Mouse (Mus musculus): Measurements from ENCODE around the gene Pard3b. TPM values are rescaled to one million over a fixed set of nuclear protein-coding genes. Genes with fewer than 3 reads are reported as not detected.
"Not testable (repeated sequence)": the region's sequence is repeated elsewhere in the genome, so short reads cannot be mapped to it uniquely, and the experiment has no call there.

The Pard3b gene
- polyA plus RNA-seq, 1 experiment from 2014 or later: 2.3 TPM

GRCm38 (mm10) chr1:62598551-62598950 lies 959.9 kb downstream of the Pard3b start:
- Histone ChIP-seq H3K4me1 (ENCODE audit: control insufficient read depth, low read depth, low read length) (no peaks in the 10 kb centered on the region), H3K36me3 (ENCODE audit: control insufficient read depth, insufficient read depth) (no peaks in the 10 kb centered on the region), H3K27me3 (ENCODE audit: control insufficient read depth, insufficient read depth, low read depth, low read length) (no peaks in the 10 kb centered on the region), H3K9me3 (replicated peaks; ENCODE audit: control insufficient read depth, low read length) (no peaks in the 10 kb centered on the region), H3K9ac (ENCODE audit: low read depth, low read length) (no peak overlapping the region), H3K4me3 (ENCODE audit: low read depth, low read length) (no peak overlapping the region), H3K4me2 (ENCODE audit: low read depth, low read length) (no peak overlapping the region), H3K27ac (ENCODE audit: low read length) (no peak overlapping the region)
- WGBS (ENCODE audit: insufficient replicate concordance): 70% methylated on average over 5 of the region's 5 CpGs
- no peak for ATAC-seq (ENCODE audit: low read depth)

GRCm38 (mm10) chr1:62604644-62605043 lies 966.0 kb downstream of the Pard3b start:
- not testable (repeated sequence) for H3K4me1 ChIP-seq (ENCODE audit: control insufficient read depth, low read depth, low read length); H3K27ac ChIP-seq (ENCODE audit: low read length); ATAC-seq (ENCODE audit: low read depth); H3K36me3 ChIP-seq (ENCODE audit: control insufficient read depth, insufficient read depth); H3K4me2 ChIP-seq (ENCODE audit: low read depth, low read length); H3K27me3 ChIP-seq (ENCODE audit: control insufficient read depth, insufficient read depth, low read depth, low read length); H3K9ac ChIP-seq (ENCODE audit: low read depth, low read length); H3K9me3 ChIP-seq (replicated peaks; ENCODE audit: control insufficient read depth, low read length); H3K4me3 ChIP-seq (ENCODE audit: low read depth, low read length)
- WGBS (ENCODE audit: insufficient replicate concordance): 52% methylated on average over 1 of the region's 1 CpGs

GRCm38 (mm10) chr1:62618109-62618665 lies 979.6 kb downstream of the Pard3b start:
- Histone ChIP-seq H3K9me3 (replicated peaks; ENCODE audit: control insufficient read depth, low read length) (no peaks in the 10 kb centered on the region), H3K27me3 (ENCODE audit: control insufficient read depth, insufficient read depth, low read depth, low read length) (no peaks in the 10 kb centered on the region), H3K4me2 (ENCODE audit: low read depth, low read length) (no peak overlapping the region), H3K27ac (ENCODE audit: low read length) (no peak overlapping the region), H3K9ac (ENCODE audit: low read depth, low read length) (no peak overlapping the region), H3K36me3 (ENCODE audit: control insufficient read depth, insufficient read depth) (no peaks in the 10 kb centered on the region), H3K4me1 (ENCODE audit: control insufficient read depth, low read depth, low read length) (no peaks in the 10 kb centered on the region), H3K4me3 (ENCODE audit: low read depth, low read length) (no peak overlapping the region)
- no peak for ATAC-seq (ENCODE audit: low read depth)
- WGBS (ENCODE audit: insufficient replicate concordance): 57% methylated on average over 3 of the region's 3 CpGs

GRCm38 (mm10) chr1:62619456-62619855 lies 980.8 kb downstream of the Pard3b start:
- no peak for ATAC-seq (ENCODE audit: low read depth)
- Histone ChIP-seq H3K4me3 (ENCODE audit: low read depth, low read length) (no peak overlapping the region), H3K27ac (ENCODE audit: low read length) (no peak overlapping the region), H3K4me1 (ENCODE audit: control insufficient read depth, low read depth, low read length) (no peaks in the 10 kb centered on the region), H3K36me3 (ENCODE audit: control insufficient read depth, insufficient read depth) (no peaks in the 10 kb centered on the region), H3K9ac (ENCODE audit: low read depth, low read length) (no peak overlapping the region), H3K4me2 (ENCODE audit: low read depth, low read length) (no peak overlapping the region), H3K27me3 (ENCODE audit: control insufficient read depth, insufficient read depth, low read depth, low read length) (no peaks in the 10 kb centered on the region), H3K9me3 (replicated peaks; ENCODE audit: control insufficient read depth, low read length) (no peaks in the 10 kb centered on the region)
- WGBS (ENCODE audit: insufficient replicate concordance): 60% methylated on average over 5 of the region's 5 CpGs

- Histone ChIP-seq H3K4me1 (ENCODE audit: control insufficient read depth, low read depth, low read length) (no peaks in the 10 kb centered on the region), H3K9me3 (replicated peaks; ENCODE audit: control insufficient read depth, low read length) (no peaks in the 10 kb centered on the region), H3K4me3 (ENCODE audit: low read depth, low read length) (no peak overlapping the region), H3K27ac (ENCODE audit: low read length) (no peak overlapping the region), H3K36me3 (ENCODE audit: control insufficient read depth, insufficient read depth) (no peaks in the 10 kb centered on the region), H3K27me3 (ENCODE audit: control insufficient read depth, insufficient read depth, low read depth, low read length) (no peaks in the 10 kb centered on the region), H3K4me2 (ENCODE audit: low read depth, low read length) (no peak overlapping the region), H3K9ac (ENCODE audit: low read depth, low read length) (no peak overlapping the region)
- WGBS (ENCODE audit: insufficient replicate concordance): 61% methylated on average over 1 of the region's 1 CpGs
- no peak for ATAC-seq (ENCODE audit: low read depth)
These were observed 983.8 kb downstream of the Pard3b start for GRCm38 (mm10) chr1:62622447-62622846.

GRCm38 (mm10) chr1:62624166-62624565 lies 985.5 kb downstream of the Pard3b start:
- ATAC-seq (ENCODE audit: low read depth): no peak
- Histone ChIP-seq H3K4me3 (ENCODE audit: low read depth, low read length) (no peak overlapping the region), H3K4me1 (ENCODE audit: control insufficient read depth, low read depth, low read length) (no peaks in the 10 kb centered on the region), H3K9me3 (replicated peaks; ENCODE audit: control insufficient read depth, low read length) (no peaks in the 10 kb centered on the region), H3K9ac (ENCODE audit: low read depth, low read length) (no peak overlapping the region), H3K4me2 (ENCODE audit: low read depth, low read length) (no peak overlapping the region), H3K27me3 (ENCODE audit: control insufficient read depth, insufficient read depth, low read depth, low read length) (no peaks in the 10 kb centered on the region), H3K36me3 (ENCODE audit: control insufficient read depth, insufficient read depth) (no peaks in the 10 kb centered on the region), H3K27ac (ENCODE audit: low read length) (no peak overlapping the region)
- WGBS (ENCODE audit: insufficient replicate concordance): 54% methylated on average over 2 of the region's 2 CpGs

- no peaks in the 10 kb centered on the region for H3K4me1 ChIP-seq (ENCODE audit: control insufficient read depth, low read depth, low read length)
These were observed 986.2 kb downstream of the Pard3b start for GRCm38 (mm10) chr1:62624836-62625235.

GRCm38 (mm10) chr1:62625332-62625731 lies 986.7 kb downstream of the Pard3b start:
- Histone ChIP-seq H3K27ac (ENCODE audit: low read length) (no peak overlapping the region), H3K36me3 (ENCODE audit: control insufficient read depth, insufficient read depth) (no peaks in the 10 kb centered on the region), H3K4me3 (ENCODE audit: low read depth, low read length) (no peak overlapping the region), H3K27me3 (ENCODE audit: control insufficient read depth, insufficient read depth, low read depth, low read length) (no peaks in the 10 kb centered on the region), H3K9me3 (replicated peaks; ENCODE audit: control insufficient read depth, low read length) (no peaks in the 10 kb centered on the region), H3K4me2 (ENCODE audit: low read depth, low read length) (no peak overlapping the region), H3K4me1 (ENCODE audit: control insufficient read depth, low read depth, low read length) (no peaks in the 10 kb centered on the region), H3K9ac (ENCODE audit: low read depth, low read length) (no peak overlapping the region)
- 67% methylated on average over 4 of the region's 4 CpGs for WGBS (ENCODE audit: insufficient replicate concordance)
- no peak for ATAC-seq (ENCODE audit: low read depth)

More at GRCm38 (mm10) chr1:62624836-62625235, 986.2 kb downstream of the Pard3b start:
- Histone ChIP-seq H3K9ac (ENCODE audit: low read depth, low read length) (no peak overlapping the region), H3K27me3 (ENCODE audit: control insufficient read depth, insufficient read depth, low read depth, low read length) (no peaks in the 10 kb centered on the region), H3K36me3 (ENCODE audit: control insufficient read depth, insufficient read depth) (no peaks in the 10 kb centered on the region), H3K4me2 (ENCODE audit: low read depth, low read length) (no peak overlapping the region), H3K27ac (ENCODE audit: low read length) (no peak overlapping the region), H3K4me3 (ENCODE audit: low read depth, low read length) (no peak overlapping the region), H3K9me3 (replicated peaks; ENCODE audit: control insufficient read depth, low read length) (no peaks in the 10 kb centered on the region)
- 71% methylated on average over 6 of the region's 6 CpGs for WGBS (ENCODE audit: insufficient replicate concordance)
- ATAC-seq (ENCODE audit: low read depth): no peak

- H3K27ac ChIP-seq (ENCODE audit: low read length): no peak overlapping the region
- WGBS (ENCODE audit: insufficient replicate concordance): 61% methylated on average over 10 of the region's 10 CpGs
- ATAC-seq (ENCODE audit: low read depth): no peak
- H3K9me3 ChIP-seq (replicated peaks; ENCODE audit: control insufficient read depth, low read length): no peaks in the 10 kb centered on the region
- no peaks in the 10 kb centered on the region for H3K36me3 ChIP-seq (ENCODE audit: control insufficient read depth, insufficient read depth)
- H3K4me2 ChIP-seq (ENCODE audit: low read depth, low read length): no peak overlapping the region
- no peak overlapping the region for H3K9ac ChIP-seq (ENCODE audit: low read depth, low read length)
- no peak overlapping the region for H3K4me3 ChIP-seq (ENCODE audit: low read depth, low read length)
- no peaks in the 10 kb centered on the region for H3K4me1 ChIP-seq (ENCODE audit: control insufficient read depth, low read depth, low read length)
- H3K27me3 ChIP-seq (ENCODE audit: control insufficient read depth, insufficient read depth, low read depth, low read length): no peaks in the 10 kb centered on the region
These were observed 987.3 kb downstream of the Pard3b start for GRCm38 (mm10) chr1:62625819-62626505.

Data from liver, embryonic 16.5 days (tissue).